Mouse (Mus musculus): Measurements from ENCODE around the gene Olfr1039. TPM values are rescaled to one million over a fixed set of nuclear protein-coding genes. Genes with fewer than 3 reads are reported as not detected.
"Not testable (repeated sequence)": the region's sequence is repeated elsewhere in the genome, so short reads cannot be mapped to it uniquely, and the experiment has no call there.

Olfr1039 gene
- polyA plus RNA-seq, 1 experiment: not detected

GRCm38 (mm10) chr2:86161738-86162137, 26.0 kb upstream of the Olfr1039 start, which contains the start of gene Olfr1042:
TSS of gene Olfr1042 (minus strand) at chr2:86161838.
- no peaks in the 10 kb centered on the region for H3K79me2 ChIP-seq (ENCODE audit: control insufficient read depth, insufficient read depth)
- no peak within 1 kb of the TSS for H3K4me3 ChIP-seq
- H3K27me3 ChIP-seq (ENCODE audit: control insufficient read depth, insufficient read depth, insufficient read length): no peaks in the 10 kb centered on the region
- H3K36me3 ChIP-seq (ENCODE audit: control insufficient read depth, insufficient read depth): no peaks in the 10 kb centered on the region
- TF ChIP-seq SRF (IDR thresholded peaks at IDR 0.05; ENCODE audit: control insufficient read depth, insufficient read length, low read depth) (no peak), TCF3 (IDR thresholded peaks at IDR 0.05; ENCODE audit: insufficient read length, low read depth) (no peak), MYOG (IDR thresholded peaks at IDR 0.05; ENCODE audit: control insufficient read depth in 1 of 3, insufficient read depth in 1 of 3, insufficient read length in 2 of 3, low read depth in 2 of 3) (no peak), E2F4 (IDR thresholded peaks at IDR 0.05; ENCODE audit: insufficient read depth) (no peak), POLR2A (IDR thresholded peaks at IDR 0.05; ENCODE audit: insufficient read length, low read depth) (no peak), TCF12 (IDR thresholded peaks at IDR 0.05; ENCODE audit: insufficient read depth, poor library complexity, severe bottlenecking) (no peak), REST (IDR thresholded peaks at IDR 0.05; ENCODE audit: insufficient read depth, insufficient read length) (no peak), POLR2AphosphoS2 (IDR thresholded peaks at IDR 0.05; ENCODE audit: insufficient read length, low read depth) (no peak), MAX (IDR thresholded peaks at IDR 0.05; ENCODE audit: low read depth) (no peak), MYOD1 (IDR thresholded peaks at IDR 0.05; ENCODE audit: control insufficient read depth in 1 of 3, insufficient read length in 2 of 3, low read depth in 2 of 3) (no peak), CEBPB (IDR thresholded peaks at IDR 0.05; ENCODE audit: insufficient read depth, poor library complexity, severe bottlenecking) (no peak), USF1 (IDR thresholded peaks at IDR 0.05; ENCODE audit: low read depth) (no peak)
- H3ac ChIP-seq (ENCODE audit: control insufficient read depth, insufficient read length): no peak within 1 kb of the TSS
- H3K4me2 ChIP-seq (ENCODE audit: low read depth): no peak within 1 kb of the TSS

- no peak for TF ChIP-seq E2F4 (IDR thresholded peaks at IDR 0.05; ENCODE audit: insufficient read depth)
- TF ChIP-seq TCF12 (IDR thresholded peaks at IDR 0.05; ENCODE audit: insufficient read depth, poor library complexity, severe bottlenecking): no peak
- TF ChIP-seq TCF3 (IDR thresholded peaks at IDR 0.05; ENCODE audit: insufficient read length, low read depth): no peak
- no peak for TF ChIP-seq MAX (IDR thresholded peaks at IDR 0.05; ENCODE audit: low read depth)
- TF ChIP-seq CEBPB (IDR thresholded peaks at IDR 0.05; ENCODE audit: insufficient read depth, poor library complexity, severe bottlenecking): no peak
- no peak for TF ChIP-seq POLR2A (IDR thresholded peaks at IDR 0.05; ENCODE audit: insufficient read length, low read depth)
- no peak for TF ChIP-seq MYOG (IDR thresholded peaks at IDR 0.05; ENCODE audit: control insufficient read depth in 1 of 3, insufficient read depth in 1 of 3, insufficient read length in 2 of 3, low read depth in 2 of 3)
- no peak for TF ChIP-seq USF1 (IDR thresholded peaks at IDR 0.05; ENCODE audit: low read depth)
- no peak for TF ChIP-seq MYOD1 (IDR thresholded peaks at IDR 0.05; ENCODE audit: control insufficient read depth in 1 of 3, insufficient read length in 2 of 3, low read depth in 2 of 3)
- TF ChIP-seq SRF (IDR thresholded peaks at IDR 0.05; ENCODE audit: control insufficient read depth, insufficient read length, low read depth): no peak
- TF ChIP-seq REST (IDR thresholded peaks at IDR 0.05; ENCODE audit: insufficient read depth, insufficient read length): no peak
- no peak for TF ChIP-seq POLR2AphosphoS2 (IDR thresholded peaks at IDR 0.05; ENCODE audit: insufficient read length, low read depth)
- no peaks in the 10 kb centered on the region for H3K79me2 ChIP-seq (ENCODE audit: control insufficient read depth, insufficient read depth)
- no peak within 1 kb of the TSS for H3K4me3 ChIP-seq
- no peak within 1 kb of the TSS for H3K4me2 ChIP-seq (ENCODE audit: low read depth)
- H3K27me3 ChIP-seq (ENCODE audit: control insufficient read depth, insufficient read depth, insufficient read length): no peaks in the 10 kb centered on the region
- no peak within 1 kb of the TSS for H3ac ChIP-seq (ENCODE audit: control insufficient read depth, insufficient read length)
- H3K36me3 ChIP-seq (ENCODE audit: control insufficient read depth, insufficient read depth): no peaks in the 10 kb centered on the region
Observed at GRCm38 (mm10) chr2:86146632-86147031, 10.9 kb upstream of the Olfr1039 start, which contains the start of gene Olfr1040. TSS of gene Olfr1040 (minus strand) at chr2:86146732.

- no peaks in the 10 kb centered on the region for H3K36me3 ChIP-seq (ENCODE audit: control insufficient read depth, insufficient read depth)
- no peaks in the 10 kb centered on the region for H3K27me3 ChIP-seq (ENCODE audit: control insufficient read depth, insufficient read depth, insufficient read length)
- no peak for TF ChIP-seq CEBPB (IDR thresholded peaks at IDR 0.05; ENCODE audit: insufficient read depth, poor library complexity, severe bottlenecking)
- no peak for TF ChIP-seq POLR2A (IDR thresholded peaks at IDR 0.05; ENCODE audit: insufficient read length, low read depth)
- no peak for TF ChIP-seq E2F4 (IDR thresholded peaks at IDR 0.05; ENCODE audit: insufficient read depth)
- TF ChIP-seq TCF12 (IDR thresholded peaks at IDR 0.05; ENCODE audit: insufficient read depth, poor library complexity, severe bottlenecking): no peak
- no peak for TF ChIP-seq MYOG (IDR thresholded peaks at IDR 0.05; ENCODE audit: control insufficient read depth in 1 of 3, insufficient read depth in 1 of 3, insufficient read length in 2 of 3, low read depth in 2 of 3)
- no peak for TF ChIP-seq MYOD1 (IDR thresholded peaks at IDR 0.05; ENCODE audit: control insufficient read depth in 1 of 3, insufficient read length in 2 of 3, low read depth in 2 of 3)
- no peak for TF ChIP-seq MAX (IDR thresholded peaks at IDR 0.05; ENCODE audit: low read depth)
- no peak for TF ChIP-seq REST (IDR thresholded peaks at IDR 0.05; ENCODE audit: insufficient read depth, insufficient read length)
- TF ChIP-seq SRF (IDR thresholded peaks at IDR 0.05; ENCODE audit: control insufficient read depth, insufficient read length, low read depth): no peak
- no peak for TF ChIP-seq POLR2AphosphoS2 (IDR thresholded peaks at IDR 0.05; ENCODE audit: insufficient read length, low read depth)
- no peaks in the 10 kb centered on the region for H3K79me2 ChIP-seq (ENCODE audit: control insufficient read depth, insufficient read depth)
- H3K4me2 ChIP-seq (ENCODE audit: low read depth): no peak within 1 kb of the TSS
- H3K4me3 ChIP-seq: no peak within 1 kb of the TSS
- no peak within 1 kb of the TSS for H3ac ChIP-seq (ENCODE audit: control insufficient read depth, insufficient read length)
Observed at GRCm38 (mm10) chr2:86087285-86087684, 48.4 kb downstream of the Olfr1039 start, which contains the start of gene Olfr1037. TSS of gene Olfr1037 (minus strand) at chr2:86087385.

GRCm38 (mm10) chr2:86080478-86080877, 55.2 kb downstream of the Olfr1039 start:
- not testable (repeated sequence) for H3K79me2 ChIP-seq (ENCODE audit: control insufficient read depth, insufficient read depth); H3K4me2 ChIP-seq (ENCODE audit: low read depth); H3ac ChIP-seq (ENCODE audit: control insufficient read depth, insufficient read length); H3K27me3 ChIP-seq (ENCODE audit: control insufficient read depth, insufficient read depth, insufficient read length); H3K36me3 ChIP-seq (ENCODE audit: control insufficient read depth, insufficient read depth); H3K4me3 ChIP-seq

Other genes starting within 250 kb of the Olfr1039 start
- not detected for gene Olfr1024, start 230.9 kb downstream of the Olfr1039 start, polyA plus RNA-seq (2012; fragmentation: generic; extraction: Trizol)
- not detected for gene Olfr1025-ps1, start 220.7 kb downstream of the Olfr1039 start, polyA plus RNA-seq (2012; fragmentation: generic; extraction: Trizol)
- not detected for gene Olfr1026, start 214.4 kb downstream of the Olfr1039 start, polyA plus RNA-seq (2012; fragmentation: generic; extraction: Trizol)
- gene Olfr1028, start 185.5 kb downstream of the Olfr1039 start, polyA plus RNA-seq (2012; fragmentation: generic; extraction: Trizol): not detected
- not detected for gene Olfr1029, start 162.0 kb downstream of the Olfr1039 start, polyA plus RNA-seq (2012; fragmentation: generic; extraction: Trizol)
- not detected for gene Olfr1030, start 156.7 kb downstream of the Olfr1039 start, polyA plus RNA-seq (2012; fragmentation: generic; extraction: Trizol)
- not detected for gene Olfr1031, start 145.6 kb downstream of the Olfr1039 start, polyA plus RNA-seq (2012; fragmentation: generic; extraction: Trizol)
- not detected for gene Olfr1032, start 130.4 kb downstream of the Olfr1039 start, polyA plus RNA-seq (2012; fragmentation: generic; extraction: Trizol)
- not detected for gene Olfr1033, start 115.3 kb downstream of the Olfr1039 start, polyA plus RNA-seq (2012; fragmentation: generic; extraction: Trizol)
- gene Olfr1034, start 90.1 kb downstream of the Olfr1039 start, polyA plus RNA-seq (2012; fragmentation: generic; extraction: Trizol): not detected
- not detected for gene Olfr1036, start 61.9 kb downstream of the Olfr1039 start, polyA plus RNA-seq (2012; fragmentation: generic; extraction: Trizol)
- gene Olfr1037, start 48.5 kb downstream of the Olfr1039 start, polyA plus RNA-seq (2012; fragmentation: generic; extraction: Trizol): not detected
- not detected for gene Olfr1040, start 10.8 kb upstream of the Olfr1039 start, polyA plus RNA-seq (2012; fragmentation: generic; extraction: Trizol)
- gene Olfr1042, start 25.9 kb upstream of the Olfr1039 start, polyA plus RNA-seq (2012; fragmentation: generic; extraction: Trizol): not detected
- gene Olfr1043, start 31.6 kb upstream of the Olfr1039 start, polyA plus RNA-seq (2012; fragmentation: generic; extraction: Trizol): not detected
- not detected for gene Olfr1044, start 41.9 kb upstream of the Olfr1039 start, polyA plus RNA-seq (2012; fragmentation: generic; extraction: Trizol)
- gene Olfr52, start 49.8 kb upstream of the Olfr1039 start, polyA plus RNA-seq (2012; fragmentation: generic; extraction: Trizol): not detected
- gene Olfr1045, start 67.1 kb upstream of the Olfr1039 start, polyA plus RNA-seq (2012; fragmentation: generic; extraction: Trizol): not detected
- gene Olfr1046, start 83.4 kb upstream of the Olfr1039 start, polyA plus RNA-seq (2012; fragmentation: generic; extraction: Trizol): not detected
- not detected for gene Olfr1047, start 95.5 kb upstream of the Olfr1039 start, polyA plus RNA-seq (2012; fragmentation: generic; extraction: Trizol)
- gene Olfr1048, start 104.4 kb upstream of the Olfr1039 start, polyA plus RNA-seq (2012; fragmentation: generic; extraction: Trizol): not detected
- not detected for gene Olfr1049, start 122.4 kb upstream of the Olfr1039 start, polyA plus RNA-seq (2012; fragmentation: generic; extraction: Trizol)
- gene Olfr1051, start 143.2 kb upstream of the Olfr1039 start, polyA plus RNA-seq (2012; fragmentation: generic; extraction: Trizol): not detected
- gene Olfr1052, start 156.5 kb upstream of the Olfr1039 start, polyA plus RNA-seq (2012; fragmentation: generic; extraction: Trizol): not detected
- not detected for gene Olfr1053, start 179.4 kb upstream of the Olfr1039 start, polyA plus RNA-seq (2012; fragmentation: generic; extraction: Trizol)
- gene Olfr1054, start 199.5 kb upstream of the Olfr1039 start, polyA plus RNA-seq (2012; fragmentation: generic; extraction: Trizol): not detected
- not detected for gene Olfr1055, start 214.4 kb upstream of the Olfr1039 start, polyA plus RNA-seq (2012; fragmentation: generic; extraction: Trizol)
- gene Olfr1056, start 226.5 kb upstream of the Olfr1039 start, polyA plus RNA-seq (2012; fragmentation: generic; extraction: Trizol): not detected
- gene Olfr1057, start 242.5 kb upstream of the Olfr1039 start, polyA plus RNA-seq (2012; fragmentation: generic; extraction: Trizol): not detected